Mouse (Mus musculus) bone marrow, adult 2 months (tissue): ENCODE data around the gene Atp5mpl.

ENCODE experiments used
- CTCF ChIP-seq: fragments of 200-500 bp; IDR thresholded peaks from 2 replicates; pipeline ENCODE4 v1.5.1; 2011; ENCODE audit warnings: low read length, control low read depth; ENCODE audit not compliant: control insufficient read depth, insufficient read depth
- POLR2A ChIP-seq: fragments of 200-500 bp; IDR thresholded peaks from 2 replicates; pipeline ENCODE4 v1.6.1; 2011; ENCODE audit warnings: low read depth, mild to moderate bottlenecking, control low read depth, low read length, borderline replicate concordance; ENCODE audit not compliant: control insufficient read depth

GRCm38 (mm10) chr12:111986756-111987155 lies 20.0 kb upstream of the Atp5mpl start:
- TF ChIP-seq CTCF (no peak), POLR2A (no peak)
